Mouse (Mus musculus) cortical plate, adult 2 months (tissue): Measurements from ENCODE around the gene Stam. TPM values are rescaled to one million over a fixed set of nuclear protein-coding genes. Genes with fewer than 3 reads are reported as not detected.

Experiments
- H3K27ac ChIP-seq: fragments of 200-500 bp; 2 replicates; pipeline ENCODE4 v1.5.1; 2012; ENCODE audit warnings: low read length, control low read depth, inconsistent platforms; ENCODE audit not compliant: insufficient read depth
- H3K4me1 ChIP-seq: fragments of 200-500 bp; 2 replicates; pipeline ENCODE4 v1.6.1; 2011; ENCODE audit warnings: low read length; ENCODE audit not compliant: control insufficient read depth, insufficient read depth
- H3K4me3 ChIP-seq: fragments of 200-500 bp; 2 replicates; pipeline ENCODE4 v1.5.1; 2011; ENCODE audit warnings: mild to moderate bottlenecking, low read length, control low read depth; ENCODE audit not compliant: insufficient read depth
- CTCF ChIP-seq: fragments of 200-500 bp; IDR thresholded peaks from 2 replicates; pipeline ENCODE4 v1.5.1; 2011; ENCODE audit warnings: mild to moderate bottlenecking, control low read depth, low read length; ENCODE audit not compliant: insufficient read depth; ENCODE audit errors: extremely low read depth
- POLR2A ChIP-seq: fragments of 200-500 bp; IDR thresholded peaks from 2 replicates; pipeline ENCODE4 v1.6.1; 2011; ENCODE audit warnings: mild to moderate bottlenecking, low read length, control low read depth; ENCODE audit not compliant: insufficient read depth; ENCODE audit errors: extremely low read depth
- polyA plus RNA-seq: library from polyadenylated mRNA; depleted of rRNA; stranded (reverse); fragments of >200 nt; gene quantifications from 2 replicates; pipeline ENCODE4 v1.2.3, GENCODE M21; 2012; rRNA removed

Stam gene
- polyA plus RNA-seq: 57.9 and 59.3 TPM in 2 replicates

GRCm38 (mm10) chr2:14073362-14074220 lies at the start of gene Stam:
Gene Stam, plus strand, starts transcription at chr2:14074098.
- Histone ChIP-seq H3K4me3 (peak within 1 kb of the TSS; percentile 48), H3K27ac (peak within 1 kb of the TSS; percentile 98), H3K4me1 (no peaks in the 10 kb centered on the region)
- TF ChIP-seq POLR2A (peak; percentile 82), CTCF (no peak)

- H3K4me1 ChIP-seq: no peaks in the 10 kb centered on the region
- no peak overlapping the region for H3K4me3 ChIP-seq
- TF ChIP-seq CTCF (no peak), POLR2A (no peak)
- H3K27ac ChIP-seq: no peak overlapping the region
Measured at GRCm38 (mm10) chr2:14041249-14041648, 32.6 kb upstream of the Stam start.

DNA sequence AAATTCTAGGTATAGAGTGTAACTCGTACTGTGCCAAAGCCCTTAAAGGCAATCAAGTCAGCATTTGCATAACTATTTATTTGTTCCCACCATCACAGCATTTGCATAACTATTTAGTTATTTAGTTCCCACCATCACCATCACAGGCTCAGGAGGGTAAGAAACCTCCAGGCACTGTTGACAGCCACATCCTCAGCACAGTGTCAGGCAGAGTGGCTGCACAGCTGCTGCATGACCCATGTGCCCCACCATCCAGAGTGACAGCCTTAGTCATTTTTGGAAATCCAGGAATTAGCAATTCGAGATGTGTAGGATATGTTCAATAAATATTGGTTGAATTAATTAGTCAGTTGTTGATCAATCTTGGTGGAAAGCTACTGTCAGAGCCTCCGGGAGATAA lies 30.9 kb upstream of the Stam start:
- TF ChIP-seq POLR2A (no peak), CTCF (no peak)
- Histone ChIP-seq H3K4me3 (no peak overlapping the region), H3K4me1 (no peaks in the 10 kb centered on the region), H3K27ac (no peak overlapping the region)

- no peak overlapping the region for H3K27ac ChIP-seq
- no peak overlapping the region for H3K4me3 ChIP-seq
- no peak for TF ChIP-seq CTCF
- TF ChIP-seq POLR2A: no peak
- H3K4me1 ChIP-seq: no peaks in the 10 kb centered on the region; the same call in 1 of the 2 replicates
Measured at GRCm38 (mm10) chr2:14043577-14044170, 30.2 kb upstream of the Stam start.

GRCm38 (mm10) chr2:14048381-14048780 lies 25.5 kb upstream of the Stam start:
- H3K27ac ChIP-seq: no peak overlapping the region
- no peaks in the 10 kb centered on the region; the same call in 1 of the 2 replicates for H3K4me1 ChIP-seq
- no peak overlapping the region for H3K4me3 ChIP-seq
- TF ChIP-seq POLR2A (no peak), CTCF (peak; percentile 80)

GRCm38 (mm10) chr2:14048808-14049207 lies 25.1 kb upstream of the Stam start:
- TF ChIP-seq CTCF (no peak), POLR2A (no peak)
- no peak overlapping the region for H3K27ac ChIP-seq
- no peaks in the 10 kb centered on the region; the same call in 1 of the 2 replicates for H3K4me1 ChIP-seq

DNA sequence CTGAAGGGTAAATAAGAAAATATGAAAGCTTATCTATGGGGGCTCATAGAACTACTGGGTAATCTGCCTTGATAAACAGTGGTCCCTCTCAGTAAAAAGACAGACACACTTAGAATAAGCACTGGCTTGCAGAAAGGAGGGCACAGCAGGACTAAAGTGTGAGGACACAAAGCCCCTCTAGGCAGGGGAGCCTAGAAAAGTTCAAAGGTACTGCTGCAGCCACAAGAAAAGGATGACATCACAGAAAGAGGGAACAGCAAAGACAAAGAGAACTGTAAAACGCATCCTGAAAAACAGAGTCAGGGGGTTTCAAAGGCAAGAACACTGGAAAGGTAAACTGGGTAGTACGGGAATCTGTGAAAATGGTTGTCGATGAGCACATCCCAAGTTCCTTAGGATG lies 20.3 kb upstream of the Stam start:
- Histone ChIP-seq H3K4me1 (peaks cover 2% of the 10 kb centered on the region; the same call in 1 of the 2 replicates), H3K4me3 (no peak overlapping the region), H3K27ac (no peak overlapping the region)
- TF ChIP-seq POLR2A (no peak), CTCF (no peak)

More at GRCm38 (mm10) chr2:14048808-14049207, 25.1 kb upstream of the Stam start:
- no peak overlapping the region for H3K4me3 ChIP-seq

- TF ChIP-seq POLR2A (no peak), CTCF (no peak)
- H3K27ac ChIP-seq: no peak overlapping the region
- H3K4me1 ChIP-seq: peaks cover 2% of the 10 kb centered on the region; the same call in 1 of the 2 replicates
- peak overlapping the region; percentile 66; the same call in 1 of the 2 replicates for H3K4me3 ChIP-seq
Measured at GRCm38 (mm10) chr2:14054163-14054562, 19.7 kb upstream of the Stam start.

DNA sequence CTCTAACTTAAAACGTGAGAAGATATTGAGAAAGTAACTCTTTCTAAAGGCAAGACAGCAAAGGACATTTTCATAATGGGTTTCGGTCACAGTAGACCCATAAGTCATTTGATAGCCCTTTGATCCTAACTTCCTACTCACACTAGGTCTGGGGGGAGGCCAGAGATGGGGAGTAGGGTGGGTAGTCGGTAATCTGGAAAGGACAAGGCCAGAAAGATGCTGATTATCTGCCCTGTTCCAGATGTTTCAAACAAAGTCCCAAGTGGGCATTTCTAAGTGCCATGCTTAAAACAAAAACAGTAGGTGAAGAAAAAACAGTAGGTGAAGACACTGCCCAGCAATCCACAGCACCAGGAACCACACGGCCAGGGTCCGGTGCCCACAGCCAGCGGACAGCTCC lies 19.2 kb upstream of the Stam start:
- Histone ChIP-seq H3K4me1 (peaks cover 2% of the 10 kb centered on the region; the same call in 1 of the 2 replicates), H3K27ac (peak overlapping the region; percentile 77), H3K4me3 (peak overlapping the region; percentile 66)
- TF ChIP-seq POLR2A (no peak), CTCF (no peak)

GRCm38 (mm10) chr2:14055168-14055565 lies 18.7 kb upstream of the Stam start:
- H3K27ac ChIP-seq: peak overlapping the region; percentile 96
- TF ChIP-seq POLR2A (no peak), CTCF (no peak)
- peaks cover 2% of the 10 kb centered on the region; the same call in 1 of the 2 replicates for H3K4me1 ChIP-seq
- peak overlapping the region; percentile 66 for H3K4me3 ChIP-seq
